Mouse (Mus musculus) midbrain, embryonic 12.5 days (tissue): Measurements from ENCODE around the gene Marveld2. TPM values are rescaled to one million over a fixed set of nuclear protein-coding genes. Genes with fewer than 3 reads are reported as not detected.

Source experiments
- ATAC-seq: fragments of 200-750 bp; cut with Nextera tagmentation; 2 replicates; pipeline ENCODE4 v1.8.0; 2017; ENCODE audit warnings: low read depth, moderate TSS enrichment, moderate library complexity; ENCODE audit not compliant: low FRiP score
- H3K27ac ChIP-seq: fragments of 300-500 bp; sonication (generic); replicated peaks from 2 replicates; pipeline ENCODE4 v1.5.1; 2016; ENCODE audit warnings: mild to moderate bottlenecking
- H3K27me3 ChIP-seq: fragments of 300-500 bp; sonication (generic); 2 replicates; pipeline ENCODE4 v1.6.1; 2016; ENCODE audit warnings: mild to moderate bottlenecking
- H3K36me3 ChIP-seq: fragments of 300-500 bp; sonication (generic); 2 replicates; pipeline ENCODE4 v1.6.1; 2016
- H3K4me1 ChIP-seq: fragments of 300-500 bp; sonication (generic); 2 replicates; pipeline ENCODE4 v1.6.1; 2016
- H3K4me2 ChIP-seq: fragments of 300-500 bp; sonication (generic); replicated peaks from 2 replicates; pipeline ENCODE4 v1.6.1; 2016; ENCODE audit warnings: mild to moderate bottlenecking, moderate library complexity
- H3K4me3 ChIP-seq: fragments of 300-500 bp; sonication (generic); 2 replicates; pipeline ENCODE4 v1.5.1; 2016; ENCODE audit warnings: mild to moderate bottlenecking
- H3K9ac ChIP-seq: fragments of 300-500 bp; sonication (generic); replicated peaks from 2 replicates; pipeline ENCODE4 v1.6.1; 2016; ENCODE audit warnings: mild to moderate bottlenecking, moderate library complexity
- H3K9me3 ChIP-seq: fragments of 300-500 bp; sonication (generic); 2 replicates; pipeline ENCODE4 v1.6.1; 2016; ENCODE audit warnings: mild to moderate bottlenecking
- WGBS: fragments of 180-500 bp; shearing (Covaris S2); methylation state at CpG from one replicate; pipeline ENCODE4 v1.1.7; 2016; 5-methylcytosine and 5-hydroxymethylcytosine counted together
- polyA plus RNA-seq: library from polyadenylated mRNA; unstranded; fragments of >200 nt; fragmentation: Nextera tagmentation; extraction: Ambion mirVana; gene quantifications from 2 replicates; pipeline ENCODE4 v1.2.1, GENCODE M21; 2016

The Marveld2 gene
- 1.9 and 2.0 TPM in 2 replicates for polyA plus RNA-seq

GRCm38 (mm10) chr13:100616181-100617087, at the start of gene Marveld2:
Gene Marveld2, minus strand, starts transcription at chr13:100616971.
- H3K4me3 ChIP-seq, result peak within 1 kb of the TSS; percentile 62
- peaks cover 24% of the 10 kb centered on the region for H3K36me3 ChIP-seq
- no peaks in the 10 kb centered on the region for H3K9me3 ChIP-seq
- peaks cover 21% of the 10 kb centered on the region for H3K27me3 ChIP-seq
- H3K9ac ChIP-seq, result peak within 1 kb of the TSS; percentile 74
- H3K4me1 ChIP-seq, result peaks cover 7% of the 10 kb centered on the region
- WGBS, result 1% methylated on average over 77 of the region's 77 CpGs
- ATAC-seq, result peak; percentile 54; the same call in 1 of the 2 replicates
- no peak within 1 kb of the TSS for H3K27ac ChIP-seq
- H3K4me2 ChIP-seq, result peak within 1 kb of the TSS; percentile 97

GRCm38 (mm10) chr13:100659864-100660456, 43.2 kb upstream of the Marveld2 start:
- H3K9ac ChIP-seq, result no peak overlapping the region
- ATAC-seq, result peak; percentile 38; the same call in 1 of the 2 replicates
- H3K4me2 ChIP-seq, result no peak overlapping the region
- no peaks in the 10 kb centered on the region for H3K27me3 ChIP-seq
- 53% methylated on average over 4 of the region's 4 CpGs for WGBS
- H3K27ac ChIP-seq, result no peak overlapping the region
- no peaks in the 10 kb centered on the region for H3K9me3 ChIP-seq
- no peaks in the 10 kb centered on the region for H3K4me1 ChIP-seq
- no peak overlapping the region for H3K4me3 ChIP-seq
- H3K36me3 ChIP-seq, result peaks cover 14% of the 10 kb centered on the region

GRCm38 (mm10) chr13:100658091-100658490, 41.3 kb upstream of the Marveld2 start:
- Histone ChIP-seq H3K9ac (no peak overlapping the region), H3K4me1 (no peaks in the 10 kb centered on the region), H3K4me3 (no peak overlapping the region), H3K36me3 (peaks cover 6% of the 10 kb centered on the region; the same call in 1 of the 2 replicates), H3K4me2 (no peak overlapping the region), H3K27me3 (no peaks in the 10 kb centered on the region), H3K9me3 (no peaks in the 10 kb centered on the region), H3K27ac (no peak overlapping the region)
- ATAC-seq, result no peak
- WGBS, result 90% methylated on average over 5 of the region's 5 CpGs

GRCm38 (mm10) chr13:100651439-100652186, 34.8 kb upstream of the Marveld2 start, which contains the start of gene Taf9:
Gene Taf9, plus strand, starts transcription at chr13:100651579.
- H3K9ac ChIP-seq, result peak within 1 kb of the TSS; percentile 86
- ATAC-seq, result no peak
- H3K4me1 ChIP-seq, result peaks cover 12% of the 10 kb centered on the region
- H3K9me3 ChIP-seq, result no peaks in the 10 kb centered on the region
- peaks cover 13% of the 10 kb centered on the region for H3K36me3 ChIP-seq
- under 1% methylated on average over 62 of the region's 63 CpGs for WGBS
- H3K27ac ChIP-seq, result peak within 1 kb of the TSS; percentile 96
- peak within 1 kb of the TSS; percentile 89 for H3K4me3 ChIP-seq
- H3K27me3 ChIP-seq, result no peaks in the 10 kb centered on the region
- H3K4me2 ChIP-seq, result peak within 1 kb of the TSS; percentile 90

GRCm38 (mm10) chr13:100650550-100651438, 34.0 kb upstream of the Marveld2 start, which contains the start of the genes Ak6 and Rad17:
Gene Ak6, plus strand, starts transcription at chr13:100650979.
Gene Rad17, minus strand, starts transcription at chr13:100651051.
- Histone ChIP-seq H3K9me3 (no peaks in the 10 kb centered on the region), H3K4me1 (peaks cover 12% of the 10 kb centered on the region), H3K36me3 (peaks cover 19% of the 10 kb centered on the region), H3K27me3 (no peaks in the 10 kb centered on the region), H3K27ac (peak within 1 kb of the TSS; percentile 96), H3K4me2 (peak within 1 kb of the TSS; percentile 90), H3K4me3 (peak within 1 kb of the TSS; percentile 89), H3K9ac (peak within 1 kb of the TSS; percentile 86)
- peak; percentile 98 for ATAC-seq
- WGBS, result under 1% methylated on average over 58 of the region's 73 CpGs

- H3K9ac ChIP-seq, result no peak overlapping the region
- no peak overlapping the region for H3K4me2 ChIP-seq
- no peak overlapping the region for H3K4me3 ChIP-seq
- peaks cover 12% of the 10 kb centered on the region for H3K4me1 ChIP-seq
- H3K9me3 ChIP-seq, result no peaks in the 10 kb centered on the region
- peaks cover 40% of the 10 kb centered on the region for H3K36me3 ChIP-seq
- ATAC-seq, result no peak
- no peak overlapping the region for H3K27ac ChIP-seq
- 96% methylated on average over 8 of the region's 8 CpGs for WGBS
- H3K27me3 ChIP-seq, result no peaks in the 10 kb centered on the region
Measured at GRCm38 (mm10) chr13:100648223-100648622, 31.5 kb upstream of the Marveld2 start.

GRCm38 (mm10) chr13:100642471-100643209, 25.9 kb upstream of the Marveld2 start:
- no peak for ATAC-seq
- Histone ChIP-seq H3K9me3 (no peaks in the 10 kb centered on the region), H3K27me3 (no peaks in the 10 kb centered on the region), H3K9ac (no peak overlapping the region), H3K36me3 (peaks cover 74% of the 10 kb centered on the region), H3K4me1 (no peaks in the 10 kb centered on the region), H3K4me2 (no peak overlapping the region), H3K27ac (no peak overlapping the region), H3K4me3 (no peak overlapping the region)
- WGBS, result 94% methylated on average over 4 of the region's 4 CpGs

- no peaks in the 10 kb centered on the region for H3K9me3 ChIP-seq
- no peak overlapping the region for H3K27ac ChIP-seq
- WGBS, result 98% methylated on average over 3 of the region's 3 CpGs
- H3K9ac ChIP-seq, result no peak overlapping the region
- ATAC-seq, result no peak
- no peaks in the 10 kb centered on the region for H3K4me1 ChIP-seq
- no peaks in the 10 kb centered on the region for H3K27me3 ChIP-seq
- H3K4me3 ChIP-seq, result no peak overlapping the region
- H3K4me2 ChIP-seq, result no peak overlapping the region
- peaks cover 62% of the 10 kb centered on the region for H3K36me3 ChIP-seq
Measured at GRCm38 (mm10) chr13:100634106-100634691, 17.4 kb upstream of the Marveld2 start.

GRCm38 (mm10) chr13:100622241-100622640, 5.5 kb upstream of the Marveld2 start:
- Histone ChIP-seq H3K27me3 (peaks cover 6% of the 10 kb centered on the region), H3K4me2 (no peak overlapping the region), H3K4me1 (no peaks in the 10 kb centered on the region), H3K9me3 (no peaks in the 10 kb centered on the region), H3K36me3 (peaks cover 70% of the 10 kb centered on the region), H3K9ac (no peak overlapping the region), H3K27ac (no peak overlapping the region), H3K4me3 (no peak overlapping the region)
- ATAC-seq, result no peak
- 92% methylated on average over 4 of the region's 4 CpGs for WGBS

- ATAC-seq, result no peak
- H3K4me1 ChIP-seq, result peaks cover 7% of the 10 kb centered on the region
- no peak overlapping the region for H3K27ac ChIP-seq
- WGBS, result 81% methylated on average over 13 of the region's 13 CpGs
- no peak overlapping the region for H3K9ac ChIP-seq
- H3K36me3 ChIP-seq, result peaks cover 36% of the 10 kb centered on the region
- no peaks in the 10 kb centered on the region for H3K9me3 ChIP-seq
- H3K27me3 ChIP-seq, result peaks cover 21% of the 10 kb centered on the region
- H3K4me3 ChIP-seq, result no peak overlapping the region
- H3K4me2 ChIP-seq, result no peak overlapping the region
Measured at GRCm38 (mm10) chr13:100617583-100617982, 812 bp upstream of the Marveld2 start.
